8 mouse cellular contexts compared by ENCODE assay signal in the genomic region with DNA sequence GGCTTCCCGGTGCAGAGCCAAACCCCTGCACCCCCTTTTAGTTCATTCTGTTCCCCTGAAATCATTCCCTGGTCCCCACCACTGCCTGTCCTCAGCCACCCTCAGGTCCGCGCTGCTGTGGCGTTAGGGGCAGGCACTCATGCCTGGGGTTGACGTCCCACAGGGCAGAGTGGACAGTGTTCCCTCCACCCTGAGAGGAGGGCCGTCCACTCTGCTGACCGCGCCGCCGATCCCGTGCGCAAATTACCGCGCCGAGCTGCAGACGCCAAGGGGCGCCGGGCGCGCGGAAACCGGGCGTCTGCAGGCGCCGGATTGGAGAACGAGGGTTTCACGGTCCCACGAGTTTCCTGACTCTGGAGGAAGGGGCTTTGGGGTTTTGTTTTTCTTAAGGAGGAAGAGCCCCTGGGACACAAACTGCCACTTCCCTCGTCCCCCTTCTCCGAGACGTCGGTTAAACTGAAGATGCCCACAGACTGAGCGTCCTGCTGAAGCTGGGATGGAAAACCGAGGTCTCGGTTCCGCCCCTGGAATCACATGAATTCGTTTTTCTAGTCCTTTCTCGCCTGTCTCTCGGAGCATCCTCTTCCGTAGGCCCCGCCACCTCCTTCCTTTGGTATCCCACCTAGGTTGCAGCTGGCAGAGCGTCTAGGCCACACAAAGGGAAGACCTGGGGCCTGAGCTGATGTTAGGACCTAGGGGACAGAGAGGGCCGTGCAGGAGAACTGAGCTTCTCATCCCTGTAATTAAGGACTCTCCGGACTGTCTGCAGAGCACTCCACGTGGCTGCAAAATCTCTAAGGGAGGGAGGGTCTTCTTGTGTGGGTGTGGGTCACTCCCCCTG. TPM values are rescaled to one million over a fixed set of nuclear protein-coding genes. Genes with fewer than 3 reads are reported as not detected.
DNase-seq lines count a peak whose midpoint lies in the region; ATAC-seq and TF ChIP-seq lines count a peak whose summit lies in the region.

No protein-coding gene starts in this region.

- 1% methylated on average over 45 of the region's 45 CpGs for WGBS in forebrain, embryonic 15.5 days
- WGBS in limb, embryonic 14.5 days: 1% methylated on average over 45 of the region's 45 CpGs
- WGBS in stomach, embryonic 14.5 days: 2% methylated on average over 45 of the region's 45 CpGs

- ATAC-seq in forebrain, embryonic 15.5 days (replicated peaks): peak; percentile 10; the same call in 1 of the 2 replicates
- no peak for ATAC-seq in limb, embryonic 14.5 days (ENCODE audit: low FRiP score, low read depth)
- no peak; the same call in 1 of the 2 replicates for ATAC-seq in stomach, embryonic 14.5 days (ENCODE audit: insufficient number of reproducible peaks, insufficient read depth, low FRiP score, low read depth)
- ATAC-seq in cerebellum, adult (ENCODE audit: insufficient number of reproducible peaks, low FRiP score, low TSS enrichment): no peak

- peaks cover 41% of the 10 kb centered on the region for H3K27me3 ChIP-seq in forebrain, embryonic 15.5 days
- H3K27me3 ChIP-seq in limb, embryonic 14.5 days (ENCODE audit: control insufficient read depth, insufficient read depth, low read length): peaks cover 38% of the 10 kb centered on the region; the same call in 1 of the 2 replicates
- peaks cover 26% of the 10 kb centered on the region for H3K27me3 ChIP-seq in stomach, embryonic 14.5 days (ENCODE audit: control insufficient read depth, insufficient read depth, low read length)

- no peak for TF ChIP-seq POLR2A in limb, embryonic 14.5 days (IDR thresholded peaks at IDR 0.05; ENCODE audit: borderline replicate concordance, extremely low read depth, insufficient read depth, insufficient read length)

- H3K4me1 ChIP-seq in forebrain, embryonic 15.5 days: peaks cover 58% of the 10 kb centered on the region
- H3K4me1 ChIP-seq in limb, embryonic 14.5 days (ENCODE audit: control insufficient read depth, insufficient read depth, low read length): peaks cover 27% of the 10 kb centered on the region
- peaks cover 21% of the 10 kb centered on the region for H3K4me1 ChIP-seq in stomach, embryonic 14.5 days (ENCODE audit: control insufficient read depth, insufficient read depth, low read length)

- H3K27ac ChIP-seq in forebrain, embryonic 15.5 days (replicated peaks): peak overlapping the region; percentile 51
- 0 out of 2 replicates have a peak overlapping the region, but pooled peaks have one; percentile 28 for H3K27ac ChIP-seq in limb, embryonic 14.5 days (replicated peaks; ENCODE audit: low read depth, low read length)
- H3K27ac ChIP-seq in stomach, embryonic 14.5 days (ENCODE audit: low read length): no peak overlapping the region

- no peaks in the 10 kb centered on the region for H3K36me3 ChIP-seq in forebrain, embryonic 15.5 days
- H3K36me3 ChIP-seq in limb, embryonic 14.5 days (ENCODE audit: control insufficient read depth, insufficient read depth, low read length): no peaks in the 10 kb centered on the region
- H3K36me3 ChIP-seq in stomach, embryonic 14.5 days (ENCODE audit: control insufficient read depth, insufficient read depth, low read length): no peaks in the 10 kb centered on the region

- peak overlapping the region; percentile 38 for H3K9ac ChIP-seq in forebrain, embryonic 15.5 days (replicated peaks)
- H3K9ac ChIP-seq in limb, embryonic 14.5 days (ENCODE audit: low read depth, low read length, severe bottlenecking): peak overlapping the region; percentile 47
- no peak overlapping the region for H3K9ac ChIP-seq in stomach, embryonic 14.5 days (replicated peaks; ENCODE audit: low read depth, low read length)

- no peaks in the 10 kb centered on the region for H3K9me3 ChIP-seq in forebrain, embryonic 15.5 days
- H3K9me3 ChIP-seq in limb, embryonic 14.5 days (ENCODE audit: control insufficient read depth, low read length): no peaks in the 10 kb centered on the region
- H3K9me3 ChIP-seq in stomach, embryonic 14.5 days (ENCODE audit: control insufficient read depth, low read depth, low read length): no peaks in the 10 kb centered on the region

- peak overlapping the region; percentile 84 for H3K4me2 ChIP-seq in forebrain, embryonic 15.5 days (replicated peaks)
- H3K4me2 ChIP-seq in limb, embryonic 14.5 days (replicated peaks; ENCODE audit: low read depth, low read length, severe bottlenecking): peak overlapping the region; percentile 91
- H3K4me2 ChIP-seq in stomach, embryonic 14.5 days (replicated peaks; ENCODE audit: low read depth, low read length): peak overlapping the region; percentile 72

- peak overlapping the region; percentile 46 for H3K4me3 ChIP-seq in forebrain, embryonic 15.5 days
- H3K4me3 ChIP-seq in limb, embryonic 14.5 days (replicated peaks; ENCODE audit: low read length): peak overlapping the region; percentile 42
- peak overlapping the region; percentile 35 for H3K4me3 ChIP-seq in stomach, embryonic 14.5 days (ENCODE audit: low read depth, low read length)

- DNase-seq in kidney, postnatal 4 days: peak; percentile 40 to 54
- no peak for DNase-seq in kidney, postnatal 25 days
- DNase-seq in adrenal gland, postnatal 36 days: peak; percentile 43 to 50
- no peak for DNase-seq in limb, embryonic 14.5 days (ENCODE audit: low spot score)
- DNase-seq in right cerebral cortex, adult 18-20 months: no peak

RNA-seq across cellular contexts. Expression of gene Lef1, which starts 3.6 kb away (rescaled TPM):
- total RNA-seq in adrenal gland, postnatal 36 days (2021): 10 to 100 TPM; 10.5 to 14.2 TPM
- polyA plus RNA-seq in forebrain, embryonic 15.5 days (2015; fragmentation: Nextera tagmentation; extraction: Ambion mirVana): 14.3 and 18.6 TPM in 2 replicates
- polyA plus RNA-seq in limb, embryonic 14.5 days (2012; rRNA removed): 30.8 and 41.9 TPM in 2 replicates
- polyA plus RNA-seq in limb, embryonic 14.5 days (2014; fragmentation: Nextera tagmentation; extraction: Ambion mirVana): 39.9 and 44.3 TPM in 2 replicates
- polyA plus RNA-seq in stomach, embryonic 14.5 days (2014; fragmentation: Nextera tagmentation; extraction: Ambion mirVana): 1.3 and 2.6 TPM in 2 replicates

Comparison
In these comparisons a context has a peak if more than half of its experiments do, and no peak if none do; other contexts are left out.
1. DNase-seq: peak in kidney, postnatal 4 days (2 of 2) and adrenal gland, postnatal 36 days (2 of 2); none in kidney, postnatal 25 days (0 of 2), limb, embryonic 14.5 days (single experiment) and right cerebral cortex, adult 18-20 months (single experiment).
2. Peak in every context shown above with its lines, with median percentiles within 50 percentile points of each other: H3K4me2 ChIP-seq and H3K4me3 ChIP-seq.